Mouse (Mus musculus): ENCODE data around the gene Pla2g15. TPM values are rescaled to one million over a fixed set of nuclear protein-coding genes. Genes with fewer than 3 reads are reported as not detected.

Gene Pla2g15
- polyA plus RNA-seq, 1 experiment: 2.6 TPM

DNA sequence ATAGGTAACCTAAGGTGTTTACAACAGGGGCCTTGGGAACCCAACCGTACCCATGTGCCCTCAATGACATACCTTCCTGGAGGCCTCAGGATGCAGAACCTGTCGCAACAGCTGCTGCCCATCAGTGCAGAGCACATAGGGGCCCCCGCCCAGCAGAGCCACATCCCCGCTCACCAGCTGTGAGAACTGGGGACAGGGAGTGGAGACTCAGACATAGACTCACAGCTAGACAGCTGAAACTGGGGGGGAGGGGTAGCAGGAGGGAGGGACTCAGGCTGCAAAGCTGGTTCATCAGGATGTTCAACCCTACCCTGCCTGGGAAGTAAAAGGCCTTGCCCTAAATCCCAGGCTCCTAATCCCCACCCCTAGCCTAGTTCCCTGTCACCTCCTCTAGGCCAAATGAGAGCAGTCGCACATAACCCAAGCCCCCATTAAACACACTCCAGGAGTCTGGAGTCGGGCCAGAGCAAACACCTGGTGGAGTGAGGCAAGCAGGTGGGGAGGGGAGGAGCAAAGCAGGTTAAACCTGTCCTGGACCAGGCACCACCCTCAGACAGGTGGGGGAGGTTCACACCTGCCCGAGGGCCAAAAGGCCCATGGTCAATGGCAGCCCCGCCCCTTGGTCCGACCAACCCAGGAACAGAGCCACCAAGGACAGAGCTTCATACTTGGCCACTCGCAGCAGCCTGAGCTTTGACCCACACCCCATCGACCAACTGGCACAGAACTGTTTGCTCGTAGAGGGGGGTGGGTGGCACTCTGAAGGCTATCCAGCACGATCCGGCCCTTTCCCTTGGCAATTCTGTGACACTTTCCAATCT, 15.2 kb upstream of the Pla2g15 start:
- peak overlapping the region; percentile 81 for H3K4me3 ChIP-seq (ENCODE audit: low read depth, low read length)
- TF ChIP-seq POLR2A (IDR thresholded peaks at IDR 0.05; ENCODE audit: low read depth, low read length): peak; percentile 79; the same call in 1 of the 2 replicates
- TF ChIP-seq CTCF (IDR thresholded peaks at IDR 0.05; ENCODE audit: extremely low read depth, insufficient read length, insufficient replicate concordance, low read depth, low read length): no peak
- peak overlapping the region; percentile 91 for H3K27ac ChIP-seq (ENCODE audit: insufficient read depth, low read depth, low read length)
- no peaks in the 10 kb centered on the region for H3K27me3 ChIP-seq (ENCODE audit: control insufficient read depth, insufficient read depth, low read length)
- 16% methylated on average over 14 of the region's 14 CpGs for WGBS
- peaks cover 11% of the 10 kb centered on the region for H3K4me1 ChIP-seq (ENCODE audit: control insufficient read depth, insufficient read depth, insufficient read length, low read length)
- H3K36me3 ChIP-seq (ENCODE audit: control insufficient read depth, insufficient read depth, low read length): peaks cover 32% of the 10 kb centered on the region

DNA sequence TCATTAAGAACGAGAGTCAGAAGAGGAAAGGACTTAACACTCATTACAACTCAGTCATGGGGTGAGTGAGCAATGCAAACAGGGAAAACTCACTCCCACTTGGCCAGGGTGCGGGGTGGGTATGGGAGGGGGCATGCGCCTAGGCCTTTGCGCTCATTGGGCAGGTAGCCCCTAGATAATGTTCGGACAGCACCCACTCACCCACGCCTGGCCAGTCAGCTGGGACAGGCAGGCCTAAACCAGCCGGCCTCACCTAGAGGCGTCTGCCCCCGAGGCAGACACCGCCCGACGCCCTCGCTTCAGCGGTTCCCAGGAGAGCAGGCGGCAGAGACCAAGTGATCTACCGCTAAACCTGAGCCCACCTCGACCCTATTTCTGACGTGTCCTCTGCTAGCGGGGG, 14.5 kb upstream of the Pla2g15 start:
- WGBS: 6% methylated on average over 19 of the region's 19 CpGs
- Histone ChIP-seq H3K27ac (ENCODE audit: insufficient read depth, low read depth, low read length) (peak overlapping the region; percentile 91), H3K27me3 (ENCODE audit: control insufficient read depth, insufficient read depth, low read length) (no peaks in the 10 kb centered on the region), H3K36me3 (ENCODE audit: control insufficient read depth, insufficient read depth, low read length) (peaks cover 26% of the 10 kb centered on the region), H3K4me1 (ENCODE audit: control insufficient read depth, insufficient read depth, insufficient read length, low read length) (peaks cover 11% of the 10 kb centered on the region), H3K4me3 (ENCODE audit: low read depth, low read length) (peak overlapping the region; percentile 81)
- no peak for TF ChIP-seq CTCF (IDR thresholded peaks at IDR 0.05; ENCODE audit: extremely low read depth, insufficient read length, insufficient replicate concordance, low read depth, low read length)
- TF ChIP-seq POLR2A (IDR thresholded peaks at IDR 0.05; ENCODE audit: low read depth, low read length): no peak

GRCm38 (mm10) chr8:106136156-106137130, 13.8 kb upstream of the Pla2g15 start, which contains the start of gene Esrp2:
Gene Esrp2 (minus strand): TSS chr8:106136974.
- Histone ChIP-seq H3K27me3 (ENCODE audit: control insufficient read depth, insufficient read depth, low read length) (no peaks in the 10 kb centered on the region), H3K4me3 (ENCODE audit: low read depth, low read length) (peak within 1 kb of the TSS; percentile 81), H3K36me3 (ENCODE audit: control insufficient read depth, insufficient read depth, low read length) (peaks cover 19% of the 10 kb centered on the region), H3K4me1 (ENCODE audit: control insufficient read depth, insufficient read depth, insufficient read length, low read length) (peaks cover 11% of the 10 kb centered on the region), H3K27ac (ENCODE audit: insufficient read depth, low read depth, low read length) (peak within 1 kb of the TSS; percentile 91)
- TF ChIP-seq POLR2A (IDR thresholded peaks at IDR 0.05; ENCODE audit: low read depth, low read length): peak; percentile 85; the same call in 1 of the 2 replicates
- no peak for TF ChIP-seq CTCF (IDR thresholded peaks at IDR 0.05; ENCODE audit: extremely low read depth, insufficient read length, insufficient replicate concordance, low read depth, low read length)
- under 1% methylated on average over 86 of the region's 86 CpGs for WGBS

GRCm38 (mm10) chr8:106137218-106137905, 12.8 kb upstream of the Pla2g15 start:
- Histone ChIP-seq H3K4me3 (ENCODE audit: low read depth, low read length) (peak overlapping the region; percentile 81), H3K27ac (ENCODE audit: insufficient read depth, low read depth, low read length) (peak overlapping the region; percentile 91), H3K36me3 (ENCODE audit: control insufficient read depth, insufficient read depth, low read length) (peaks cover 9% of the 10 kb centered on the region), H3K27me3 (ENCODE audit: control insufficient read depth, insufficient read depth, low read length) (no peaks in the 10 kb centered on the region), H3K4me1 (ENCODE audit: control insufficient read depth, insufficient read depth, insufficient read length, low read length) (peaks cover 11% of the 10 kb centered on the region)
- TF ChIP-seq POLR2A (IDR thresholded peaks at IDR 0.05; ENCODE audit: low read depth, low read length) (no peak; the same call in 1 of the 2 replicates), CTCF (IDR thresholded peaks at IDR 0.05; ENCODE audit: extremely low read depth, insufficient read length, insufficient replicate concordance, low read depth, low read length) (no peak)
- WGBS: 5% methylated on average over 22 of the region's 22 CpGs

- Histone ChIP-seq H3K4me1 (ENCODE audit: control insufficient read depth, insufficient read depth, insufficient read length, low read length) (peaks cover 11% of the 10 kb centered on the region), H3K4me3 (ENCODE audit: low read depth, low read length) (peak overlapping the region; percentile 81), H3K27me3 (ENCODE audit: control insufficient read depth, insufficient read depth, low read length) (no peaks in the 10 kb centered on the region), H3K27ac (ENCODE audit: insufficient read depth, low read depth, low read length) (peak overlapping the region; percentile 91), H3K36me3 (ENCODE audit: control insufficient read depth, insufficient read depth, low read length) (peaks cover 6% of the 10 kb centered on the region; the same call in 1 of the 2 replicates)
- 1% methylated on average over 24 of the region's 24 CpGs for WGBS
- TF ChIP-seq POLR2A (IDR thresholded peaks at IDR 0.05; ENCODE audit: low read depth, low read length) (0 out of 2 replicates have a peak, but pooled peaks have one; percentile 16), CTCF (IDR thresholded peaks at IDR 0.05; ENCODE audit: extremely low read depth, insufficient read length, insufficient replicate concordance, low read depth, low read length) (no peak)
These were observed 12.2 kb upstream of the Pla2g15 start for GRCm38 (mm10) chr8:106137906-106138477.

- Histone ChIP-seq H3K4me1 (ENCODE audit: control insufficient read depth, insufficient read depth, insufficient read length, low read length) (peaks cover 9% of the 10 kb centered on the region), H3K4me3 (ENCODE audit: low read depth, low read length) (peak overlapping the region; percentile 81), H3K27me3 (ENCODE audit: control insufficient read depth, insufficient read depth, low read length) (no peaks in the 10 kb centered on the region), H3K36me3 (ENCODE audit: control insufficient read depth, insufficient read depth, low read length) (peaks cover 4% of the 10 kb centered on the region; the same call in 1 of the 2 replicates), H3K27ac (ENCODE audit: insufficient read depth, low read depth, low read length) (peak overlapping the region; percentile 91)
- TF ChIP-seq POLR2A (IDR thresholded peaks at IDR 0.05; ENCODE audit: low read depth, low read length): no peak
- TF ChIP-seq CTCF (IDR thresholded peaks at IDR 0.05; ENCODE audit: extremely low read depth, insufficient read length, insufficient replicate concordance, low read depth, low read length): no peak
- 23% methylated on average over 7 of the region's 7 CpGs for WGBS
These were observed 11.6 kb upstream of the Pla2g15 start for GRCm38 (mm10) chr8:106138616-106139015.
